Mouse (Mus musculus): Measurements from ENCODE around the gene Chd4. TPM values are rescaled to one million over a fixed set of nuclear protein-coding genes. Genes with fewer than 3 reads are reported as not detected.
A peak's percentile ranks its signal among the peaks of the same experiment; 100 is the strongest.

Gene Chd4
- polyA plus RNA-seq, 1 experiment from 2014 or later, result 59.4 TPM

DNA sequence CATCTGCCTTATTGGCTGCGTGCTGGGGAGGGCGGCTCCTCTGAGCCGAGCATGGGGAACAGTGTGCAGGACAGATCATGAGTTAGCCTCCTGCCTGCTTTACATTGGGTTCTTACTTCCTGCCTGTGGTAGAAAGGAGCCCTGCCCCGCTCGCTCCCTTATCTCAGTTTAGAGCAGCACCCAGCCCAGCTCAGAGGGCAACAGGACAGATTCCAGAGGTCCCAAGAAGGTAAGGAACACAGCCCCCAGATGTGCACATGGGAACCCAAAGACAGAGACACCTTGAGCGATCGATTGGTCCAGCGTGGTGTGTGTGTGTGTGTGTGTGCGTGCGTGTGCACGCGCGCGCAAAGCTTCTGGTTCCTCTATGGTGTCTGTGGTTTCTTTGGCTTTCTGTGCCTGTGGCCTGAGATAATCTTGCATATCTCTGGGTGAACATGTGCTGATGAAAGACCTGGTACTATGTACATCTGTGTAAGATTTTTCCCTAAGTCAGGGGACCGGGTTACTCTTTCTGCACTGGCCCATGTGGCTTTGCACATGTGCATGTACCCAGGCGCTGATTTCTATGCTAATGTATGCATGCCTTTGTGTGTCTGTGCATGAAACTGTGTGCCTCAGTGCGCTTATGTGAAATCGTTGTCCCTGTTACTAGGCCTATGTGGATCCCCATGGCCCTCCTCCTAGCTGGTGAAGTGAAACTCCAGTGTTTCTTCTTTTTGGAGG, 24.4 kb upstream of the Chd4 start:
- H3K36me3 ChIP-seq (ENCODE audit: control insufficient read depth, insufficient read depth, low read length), result no peaks in the 10 kb centered on the region
- H3K27me3 ChIP-seq (ENCODE audit: control insufficient read depth, insufficient read depth, low read depth, low read length), result no peaks in the 10 kb centered on the region
- no peak overlapping the region for H3K4me3 ChIP-seq (ENCODE audit: low read length)
- peak overlapping the region; percentile 54; the same call in 1 of the 2 replicates for H3K27ac ChIP-seq (ENCODE audit: low read length)
- H3K9me3 ChIP-seq (ENCODE audit: control insufficient read depth, low read length), result no peaks in the 10 kb centered on the region
- WGBS, result 81% methylated on average over 18 of the region's 18 CpGs
- peaks cover 9% of the 10 kb centered on the region for H3K4me1 ChIP-seq (replicated peaks; ENCODE audit: control insufficient read depth, insufficient read depth, low read length)
- H3K4me2 ChIP-seq (ENCODE audit: low read depth, low read length), result no peak overlapping the region
- ATAC-seq (ENCODE audit: low read depth), result peak; percentile 31; the same call in 1 of the 2 replicates
- H3K9ac ChIP-seq (ENCODE audit: low read length), result no peak overlapping the region

DNA sequence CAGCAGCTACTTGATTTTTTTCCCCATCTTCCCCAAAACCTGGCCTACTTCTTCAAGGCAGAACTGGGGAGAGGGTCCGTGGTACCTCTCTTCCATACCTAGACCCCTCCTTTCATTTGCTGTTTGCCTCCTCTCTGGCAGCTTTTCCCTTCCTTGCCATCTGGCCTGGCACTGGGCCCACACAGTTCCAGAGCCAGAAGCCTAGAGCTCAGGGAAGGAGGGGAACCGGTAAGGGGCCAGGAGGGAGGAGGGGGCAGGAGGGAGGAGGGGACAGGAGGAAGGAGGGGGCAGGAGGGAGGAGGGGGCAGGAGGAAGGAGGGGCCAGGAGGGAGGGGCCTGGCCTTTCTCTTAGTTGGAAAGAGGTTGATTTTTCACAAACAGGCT, 23.9 kb upstream of the Chd4 start:
- no peak overlapping the region for H3K4me3 ChIP-seq (ENCODE audit: low read length)
- no peaks in the 10 kb centered on the region for H3K27me3 ChIP-seq (ENCODE audit: control insufficient read depth, insufficient read depth, low read depth, low read length)
- no peaks in the 10 kb centered on the region for H3K9me3 ChIP-seq (ENCODE audit: control insufficient read depth, low read length)
- H3K4me2 ChIP-seq (ENCODE audit: low read depth, low read length), result no peak overlapping the region
- no peaks in the 10 kb centered on the region for H3K36me3 ChIP-seq (ENCODE audit: control insufficient read depth, insufficient read depth, low read length)
- H3K27ac ChIP-seq (ENCODE audit: low read length), result peak overlapping the region; percentile 54; the same call in 1 of the 2 replicates
- WGBS, result 15% methylated on average over 2 of the region's 2 CpGs
- peaks cover 9% of the 10 kb centered on the region for H3K4me1 ChIP-seq (replicated peaks; ENCODE audit: control insufficient read depth, insufficient read depth, low read length)
- peak; percentile 60 for ATAC-seq (ENCODE audit: low read depth)
- no peak overlapping the region for H3K9ac ChIP-seq (ENCODE audit: low read length)

DNA sequence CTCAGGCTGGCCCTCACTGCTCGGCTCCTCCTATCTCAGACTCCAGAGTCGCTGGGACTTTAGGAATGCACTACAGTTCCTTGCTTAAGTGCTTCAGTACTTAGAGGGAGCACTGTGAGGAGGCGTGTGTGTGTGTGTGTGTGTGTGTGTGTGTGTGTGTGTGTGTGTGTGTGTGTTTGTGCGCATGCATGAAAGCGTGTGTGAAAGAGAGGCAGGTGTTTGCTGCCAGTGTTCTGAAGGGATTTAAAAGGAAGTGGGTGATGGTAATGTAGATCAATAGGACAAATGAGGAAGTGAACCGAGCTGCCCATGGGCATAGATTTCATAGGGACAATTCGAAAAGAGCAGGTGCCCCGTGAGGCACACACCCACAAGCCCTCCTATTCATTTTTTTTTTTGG, 22.0 kb upstream of the Chd4 start:
- Histone ChIP-seq H3K4me2 (ENCODE audit: low read depth, low read length) (no peak overlapping the region), H3K4me3 (ENCODE audit: low read length) (no peak overlapping the region), H3K36me3 (ENCODE audit: control insufficient read depth, insufficient read depth, low read length) (no peaks in the 10 kb centered on the region), H3K9ac (ENCODE audit: low read length) (no peak overlapping the region), H3K27me3 (ENCODE audit: control insufficient read depth, insufficient read depth, low read depth, low read length) (no peaks in the 10 kb centered on the region), H3K9me3 (ENCODE audit: control insufficient read depth, low read length) (no peaks in the 10 kb centered on the region), H3K27ac (ENCODE audit: low read length) (no peak overlapping the region), H3K4me1 (replicated peaks; ENCODE audit: control insufficient read depth, insufficient read depth, low read length) (peaks cover 9% of the 10 kb centered on the region)
- ATAC-seq (ENCODE audit: low read depth), result no peak
- WGBS, result 59% methylated on average over 8 of the region's 8 CpGs

DNA sequence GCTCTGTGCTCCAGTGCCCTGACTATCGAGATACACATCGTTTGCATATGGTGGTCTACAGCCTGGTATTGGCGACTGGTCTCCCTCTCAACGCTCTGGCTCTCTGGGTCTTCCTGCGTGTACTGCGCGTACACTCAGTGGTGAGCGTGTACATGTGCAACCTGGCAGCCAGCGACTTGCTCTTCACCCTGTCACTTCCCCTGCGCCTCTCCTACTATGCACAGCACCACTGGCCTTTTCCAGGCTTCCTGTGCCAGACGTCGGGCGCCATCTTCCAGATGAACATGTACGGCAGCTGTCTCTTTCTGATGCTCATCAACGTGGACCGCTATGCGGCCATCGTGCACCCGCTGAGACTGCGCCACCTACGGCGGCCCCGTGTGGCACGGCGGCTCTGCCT, 14.4 kb upstream of the Chd4 start:
- Histone ChIP-seq H3K27me3 (ENCODE audit: control insufficient read depth, insufficient read depth, low read depth, low read length) (no peaks in the 10 kb centered on the region), H3K4me3 (ENCODE audit: low read length) (peak overlapping the region; percentile 41), H3K27ac (ENCODE audit: low read length) (peak overlapping the region; percentile 26; the same call in 1 of the 2 replicates), H3K36me3 (ENCODE audit: control insufficient read depth, insufficient read depth, low read length) (no peaks in the 10 kb centered on the region), H3K9ac (ENCODE audit: low read length) (peak overlapping the region; percentile 59), H3K4me2 (ENCODE audit: low read depth, low read length) (peak overlapping the region; percentile 63), H3K9me3 (ENCODE audit: control insufficient read depth, low read length) (no peaks in the 10 kb centered on the region), H3K4me1 (replicated peaks; ENCODE audit: control insufficient read depth, insufficient read depth, low read length) (no peaks in the 10 kb centered on the region)
- peak; percentile 10 for ATAC-seq (ENCODE audit: low read depth)
- 21% methylated on average over 25 of the region's 25 CpGs for WGBS

DNA sequence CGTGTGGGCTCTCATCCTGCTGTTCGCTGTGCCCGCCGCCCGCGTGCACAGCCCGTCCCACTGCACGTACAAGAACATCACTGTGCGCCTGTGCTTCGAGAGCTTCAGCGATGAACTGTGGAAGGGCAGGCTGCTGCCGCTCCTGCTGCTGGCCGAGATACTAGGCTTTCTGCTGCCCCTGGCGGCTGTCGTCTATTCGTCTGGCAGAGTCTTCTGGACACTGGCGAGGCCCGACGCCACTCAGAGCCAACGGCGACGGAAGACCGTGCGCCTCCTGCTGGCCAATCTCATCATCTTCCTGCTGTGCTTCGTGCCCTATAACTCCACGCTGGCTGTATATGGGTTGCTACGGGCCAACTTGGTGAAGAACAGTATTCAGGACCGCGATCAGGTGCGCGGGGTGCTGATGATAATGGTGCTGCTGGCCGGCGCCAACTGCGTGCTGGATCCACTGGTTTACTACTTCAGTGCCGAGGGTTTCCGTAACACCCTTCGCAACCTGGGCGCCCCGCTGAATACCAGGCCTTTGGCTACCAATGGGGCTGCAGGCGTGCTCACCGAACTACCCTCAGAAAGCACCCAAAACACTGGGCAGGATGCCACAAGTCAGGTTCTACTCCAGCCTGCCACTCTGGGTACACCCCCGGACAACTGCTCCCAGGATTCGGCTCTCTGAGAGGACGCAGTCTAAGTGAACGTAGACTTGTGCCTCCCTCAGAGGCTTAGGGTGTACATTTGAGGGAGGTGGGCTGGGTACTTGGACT, 13.8 kb upstream of the Chd4 start:
- peak overlapping the region; percentile 59 for H3K9ac ChIP-seq (ENCODE audit: low read length)
- H3K4me3 ChIP-seq (ENCODE audit: low read length), result peak overlapping the region; percentile 41
- H3K4me1 ChIP-seq (replicated peaks; ENCODE audit: control insufficient read depth, insufficient read depth, low read length), result no peaks in the 10 kb centered on the region
- no peaks in the 10 kb centered on the region for H3K27me3 ChIP-seq (ENCODE audit: control insufficient read depth, insufficient read depth, low read depth, low read length)
- no peaks in the 10 kb centered on the region for H3K36me3 ChIP-seq (ENCODE audit: control insufficient read depth, insufficient read depth, low read length)
- H3K27ac ChIP-seq (ENCODE audit: low read length), result peak overlapping the region; percentile 26; the same call in 1 of the 2 replicates
- peak; percentile 96 for ATAC-seq (ENCODE audit: low read depth)
- peak overlapping the region; percentile 63 for H3K4me2 ChIP-seq (ENCODE audit: low read depth, low read length)
- WGBS, result 26% methylated on average over 45 of the region's 45 CpGs
- H3K9me3 ChIP-seq (ENCODE audit: control insufficient read depth, low read length), result no peaks in the 10 kb centered on the region

GRCm38 (mm10) chr6:125082801-125083386, 12.9 kb upstream of the Chd4 start:
- 83% methylated on average over 7 of the region's 7 CpGs for WGBS
- no peak overlapping the region for H3K4me2 ChIP-seq (ENCODE audit: low read depth, low read length)
- ATAC-seq (ENCODE audit: low read depth), result no peak
- no peaks in the 10 kb centered on the region for H3K27me3 ChIP-seq (ENCODE audit: control insufficient read depth, insufficient read depth, low read depth, low read length)
- no peak overlapping the region for H3K27ac ChIP-seq (ENCODE audit: low read length)
- no peaks in the 10 kb centered on the region for H3K4me1 ChIP-seq (replicated peaks; ENCODE audit: control insufficient read depth, insufficient read depth, low read length)
- no peaks in the 10 kb centered on the region for H3K36me3 ChIP-seq (ENCODE audit: control insufficient read depth, insufficient read depth, low read length)
- no peaks in the 10 kb centered on the region for H3K9me3 ChIP-seq (ENCODE audit: control insufficient read depth, low read length)
- H3K9ac ChIP-seq (ENCODE audit: low read length), result no peak overlapping the region
- no peak overlapping the region for H3K4me3 ChIP-seq (ENCODE audit: low read length)

- Histone ChIP-seq H3K27me3 (ENCODE audit: control insufficient read depth, insufficient read depth, low read depth, low read length) (no peaks in the 10 kb centered on the region), H3K4me1 (replicated peaks; ENCODE audit: control insufficient read depth, insufficient read depth, low read length) (peaks cover 11% of the 10 kb centered on the region), H3K27ac (ENCODE audit: low read length) (no peak overlapping the region), H3K36me3 (ENCODE audit: control insufficient read depth, insufficient read depth, low read length) (no peaks in the 10 kb centered on the region), H3K4me3 (ENCODE audit: low read length) (no peak overlapping the region), H3K9ac (ENCODE audit: low read length) (no peak overlapping the region), H3K9me3 (ENCODE audit: control insufficient read depth, low read length) (no peaks in the 10 kb centered on the region), H3K4me2 (ENCODE audit: low read depth, low read length) (no peak overlapping the region)
- ATAC-seq (ENCODE audit: low read depth), result peak; percentile 8
- 3% methylated on average over 4 of the region's 4 CpGs for WGBS
These were observed 11.4 kb upstream of the Chd4 start for GRCm38 (mm10) chr6:125084424-125084823.

DNA sequence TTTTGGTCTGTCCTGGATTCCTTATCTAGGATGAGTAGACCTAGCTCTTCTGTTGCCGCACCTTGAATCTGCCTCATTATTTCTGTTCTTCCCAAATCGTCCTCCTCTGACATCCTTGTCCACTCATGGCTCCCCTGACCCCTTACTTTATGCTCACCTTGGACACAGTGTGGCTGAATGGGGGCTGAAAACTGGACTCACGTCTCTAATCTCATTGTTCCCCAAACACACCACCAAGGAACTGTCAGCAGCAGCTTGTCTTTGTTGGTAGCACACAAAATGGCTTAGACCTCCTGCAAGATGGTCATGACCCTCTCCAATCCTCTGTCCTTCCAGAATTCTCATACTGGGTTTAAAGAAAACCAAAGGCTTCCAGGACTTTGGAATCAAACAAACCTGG, 7.8 kb upstream of the Chd4 start:
- ATAC-seq (ENCODE audit: low read depth), result no peak
- Histone ChIP-seq H3K4me2 (ENCODE audit: low read depth, low read length) (no peak overlapping the region), H3K9ac (ENCODE audit: low read length) (no peak overlapping the region), H3K36me3 (ENCODE audit: control insufficient read depth, insufficient read depth, low read length) (no peaks in the 10 kb centered on the region), H3K4me1 (replicated peaks; ENCODE audit: control insufficient read depth, insufficient read depth, low read length) (peaks cover 25% of the 10 kb centered on the region), H3K9me3 (ENCODE audit: control insufficient read depth, low read length) (no peaks in the 10 kb centered on the region), H3K27me3 (ENCODE audit: control insufficient read depth, insufficient read depth, low read depth, low read length) (no peaks in the 10 kb centered on the region), H3K27ac (ENCODE audit: low read length) (peak overlapping the region; percentile 97), H3K4me3 (ENCODE audit: low read length) (no peak overlapping the region)
- 69% methylated on average over 3 of the region's 3 CpGs for WGBS

Measured in lung, embryonic 16.5 days (tissue).